Mouse (Mus musculus) brain, embryonic 14.5 days (tissue): ENCODE measurements around the gene Ubr4. TPM values are rescaled to one million over a fixed set of nuclear protein-coding genes. Genes with fewer than 3 reads are reported as not detected.
A peak's percentile ranks its signal among the peaks of the same experiment; 100 is the strongest.

Experiments
- DNase-seq: peaks from one replicate; pipeline ENCODE4 v3.0.0-alpha.2; 2011; ENCODE audit warnings: low read depth
- CTCF ChIP-seq: fragments of 200-500 bp; IDR thresholded peaks from 2 replicates; pipeline ENCODE4 v1.5.1; 2012; ENCODE audit warnings: inconsistent platforms, mild to moderate bottlenecking, moderate library complexity, borderline replicate concordance; ENCODE audit not compliant: insufficient read depth, insufficient read length; ENCODE audit errors: extremely low read depth
- POLR2A ChIP-seq: fragments of 200-500 bp; IDR thresholded peaks from 2 replicates; pipeline ENCODE4 v1.6.1; 2012; ENCODE audit warnings: mild to moderate bottlenecking, inconsistent platforms, borderline replicate concordance; ENCODE audit not compliant: poor library complexity, insufficient read depth, insufficient read length, severe bottlenecking; ENCODE audit errors: extremely low read depth
- polyA plus RNA-seq: library from polyadenylated mRNA; depleted of rRNA; stranded (reverse); fragments of >200 nt; gene quantifications from 2 replicates; pipeline ENCODE4 v1.2.3, GENCODE M21; 2012

Ubr4 gene
- polyA plus RNA-seq, 1 experiment, result 228 TPM

DNA sequence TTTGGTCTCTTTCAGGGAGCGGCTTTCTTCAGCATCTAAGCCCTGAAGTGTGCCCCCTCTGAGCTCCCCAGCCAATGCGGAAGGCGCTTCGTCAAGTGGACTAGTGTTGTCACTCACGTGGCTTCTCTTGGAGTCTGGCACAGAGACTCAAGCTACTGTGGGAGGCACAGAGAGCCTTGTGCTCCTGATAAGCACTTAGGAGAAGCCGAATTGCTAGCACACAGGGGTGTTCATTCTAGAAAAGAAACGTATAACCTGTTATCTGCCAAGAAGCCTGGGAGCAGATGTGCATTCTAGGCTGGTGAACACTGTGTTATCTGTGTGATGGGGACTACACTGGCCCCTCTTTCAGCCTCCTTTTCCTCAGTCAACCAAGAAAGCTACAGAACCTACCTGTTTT, 16.9 kb upstream of the Ubr4 start:
- no peak for DNase-seq

DNA sequence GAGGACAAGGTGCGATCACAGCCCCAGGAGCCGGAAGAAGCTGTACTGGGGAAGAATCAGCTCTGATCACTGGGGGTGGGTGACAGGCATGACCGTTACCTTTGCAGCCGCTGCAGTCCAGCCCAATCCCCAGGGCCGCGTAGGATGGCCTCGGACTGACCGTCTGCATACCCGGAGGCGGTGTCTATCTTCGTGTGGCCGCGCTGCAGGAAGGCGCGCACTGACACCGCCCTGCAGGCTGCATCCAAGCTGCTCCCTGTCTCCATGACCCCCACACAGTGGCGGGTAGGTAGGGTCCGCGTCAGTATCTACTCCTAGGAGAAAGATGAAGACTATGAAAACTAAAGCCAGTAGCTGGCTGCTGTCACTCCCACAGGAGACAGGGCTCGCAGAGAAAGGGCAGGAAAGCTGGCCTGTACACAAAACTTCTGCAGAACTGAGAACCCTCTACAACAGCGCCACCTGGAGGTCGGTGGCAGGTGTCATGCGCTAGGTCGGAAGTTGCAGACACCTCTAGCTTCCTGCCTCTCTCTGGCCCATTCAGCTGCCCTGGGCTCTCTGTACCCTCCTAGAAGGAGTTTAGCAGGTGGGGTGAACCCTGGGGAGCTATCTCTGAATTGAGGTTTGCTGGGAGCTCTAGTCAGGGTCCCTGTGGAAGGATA, 15.5 kb upstream of the Ubr4 start:
- TF ChIP-seq CTCF, result peak; percentile 75
- no peak for TF ChIP-seq POLR2A
- peak; percentile 70 for DNase-seq

More for the DNA sequence above, 16.9 kb upstream of the Ubr4 start:
- no peak for TF ChIP-seq POLR2A
- no peak for TF ChIP-seq CTCF

DNA sequence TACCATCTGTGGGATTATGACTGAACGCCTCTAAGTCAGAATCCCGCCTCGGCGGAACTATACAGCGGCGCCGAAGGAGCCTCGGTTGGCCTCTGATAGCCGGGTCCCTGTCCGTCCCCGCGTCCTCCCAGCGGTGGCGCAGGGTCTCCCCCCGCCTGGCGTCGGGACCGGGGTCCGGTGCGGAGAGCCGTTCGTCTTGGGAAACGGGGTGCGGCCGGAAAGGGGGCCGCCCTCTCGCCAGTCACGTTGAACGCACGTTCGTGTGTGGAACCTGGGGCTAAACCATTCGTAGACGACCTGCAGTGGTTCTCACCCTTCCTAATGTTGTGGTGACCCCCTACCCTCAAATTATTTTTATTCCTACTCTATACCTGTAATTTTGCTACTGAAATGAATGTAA, 14.3 kb upstream of the Ubr4 start:
- TF ChIP-seq CTCF, result no peak
- TF ChIP-seq POLR2A, result no peak
- no peak for DNase-seq

DNA sequence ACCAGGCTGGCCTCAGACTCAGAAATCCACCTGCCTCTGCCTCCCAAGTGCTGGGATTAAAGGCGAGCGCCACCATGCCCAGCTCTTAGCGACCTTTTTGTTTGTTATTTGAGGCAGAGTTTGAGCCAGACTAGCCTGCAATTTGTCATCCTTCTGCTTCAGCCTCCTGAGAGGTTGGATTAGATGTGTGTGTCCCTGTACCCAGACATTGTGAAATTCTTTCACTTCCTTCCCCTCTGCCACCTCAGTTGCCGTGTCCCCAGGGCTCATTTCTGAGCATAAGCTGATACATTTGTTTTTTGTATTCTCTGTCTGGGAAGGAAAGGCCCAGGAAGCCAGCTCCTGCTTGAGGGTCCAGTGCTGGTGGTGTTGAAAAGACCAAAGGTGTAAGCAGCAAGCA, 11.6 kb upstream of the Ubr4 start:
- TF ChIP-seq CTCF, result no peak
- no peak for DNase-seq

DNA sequence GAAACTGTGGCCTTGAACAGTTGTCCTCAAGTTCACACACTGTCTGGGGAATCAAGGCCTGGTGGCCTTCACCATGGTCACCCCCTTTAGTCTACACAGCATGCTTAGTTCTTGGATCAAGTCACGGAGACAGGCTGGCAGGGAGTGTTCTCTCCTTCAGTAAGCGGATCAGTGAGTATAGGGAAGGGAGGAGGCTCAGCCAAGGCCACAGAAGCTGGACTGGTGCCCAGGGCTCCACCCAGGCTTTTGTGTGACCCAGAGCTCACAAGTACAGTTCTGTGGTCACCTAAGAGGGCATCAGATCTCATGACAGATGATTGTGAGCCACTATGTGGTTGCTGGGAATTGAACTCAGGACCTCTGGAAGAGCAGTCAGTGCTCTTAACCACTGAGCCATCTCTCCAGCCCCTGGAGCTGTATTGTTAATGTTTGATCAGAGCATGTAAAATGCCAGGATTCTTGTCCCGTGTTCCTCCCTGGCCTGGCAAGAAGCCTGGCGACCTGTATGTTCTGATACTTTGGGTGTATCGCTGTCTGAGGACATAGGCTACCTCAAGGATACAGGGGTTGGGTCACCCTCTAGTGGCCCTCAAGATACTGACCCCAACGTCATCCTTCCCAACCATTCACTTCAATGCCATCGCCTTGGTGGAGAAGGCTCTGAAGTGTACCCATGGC, 10.7 kb upstream of the Ubr4 start:
- DNase-seq, result no peak
- TF ChIP-seq POLR2A, result no peak
- no peak for TF ChIP-seq CTCF

DNA sequence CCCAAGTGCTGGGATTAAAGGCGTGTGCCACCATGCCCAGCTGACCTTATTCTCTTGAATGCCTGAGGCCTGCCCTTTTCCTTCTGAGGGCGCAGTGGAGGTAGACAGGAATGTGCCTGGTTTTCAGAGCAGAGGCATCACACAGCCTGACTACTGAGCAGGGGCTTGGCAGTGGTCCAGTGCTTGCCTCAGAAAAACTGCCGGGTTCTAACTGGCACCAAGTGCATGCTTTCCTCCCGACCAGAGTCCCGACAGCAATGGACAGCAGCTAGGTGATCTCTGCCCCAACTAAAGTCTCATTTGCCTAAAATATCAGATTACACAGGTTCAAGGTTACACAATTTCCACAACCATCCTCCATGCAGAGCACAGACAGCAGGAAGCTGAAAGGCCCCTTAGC, 8.7 kb upstream of the Ubr4 start:
- peak; percentile 38 for DNase-seq
- TF ChIP-seq POLR2A, result no peak
- TF ChIP-seq CTCF, result no peak

DNA sequence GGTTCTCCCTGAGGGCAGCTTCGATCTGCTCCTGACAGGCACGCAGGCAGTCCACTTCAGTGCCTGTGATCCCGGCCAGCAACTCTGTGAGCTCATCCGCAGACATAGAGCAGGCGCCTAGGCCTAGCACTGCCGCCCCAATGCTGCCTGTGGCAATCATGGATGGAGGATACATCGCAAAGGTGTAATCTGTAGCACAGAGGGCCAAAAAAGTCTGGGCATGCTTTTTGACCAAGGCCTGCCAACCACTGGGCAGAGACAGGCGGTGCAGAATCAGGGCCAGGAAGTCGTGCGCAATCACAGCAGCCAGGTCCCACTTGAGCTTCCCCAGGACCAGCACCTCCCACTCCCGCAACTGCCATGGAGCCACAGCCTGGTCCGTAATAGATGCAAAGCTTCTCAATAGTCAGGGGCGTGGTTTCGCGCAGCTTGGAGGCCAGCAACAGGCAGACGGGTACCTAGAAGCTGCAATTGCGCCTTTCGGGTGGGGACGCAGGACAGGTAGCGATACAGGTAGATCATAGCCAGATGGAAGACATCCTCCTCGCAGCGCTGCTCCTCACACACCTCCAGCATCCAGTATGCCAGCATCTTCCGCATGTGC, 6.9 kb upstream of the Ubr4 start:
- DNase-seq, result no peak
- TF ChIP-seq CTCF (no peak), POLR2A (no peak)

DNA sequence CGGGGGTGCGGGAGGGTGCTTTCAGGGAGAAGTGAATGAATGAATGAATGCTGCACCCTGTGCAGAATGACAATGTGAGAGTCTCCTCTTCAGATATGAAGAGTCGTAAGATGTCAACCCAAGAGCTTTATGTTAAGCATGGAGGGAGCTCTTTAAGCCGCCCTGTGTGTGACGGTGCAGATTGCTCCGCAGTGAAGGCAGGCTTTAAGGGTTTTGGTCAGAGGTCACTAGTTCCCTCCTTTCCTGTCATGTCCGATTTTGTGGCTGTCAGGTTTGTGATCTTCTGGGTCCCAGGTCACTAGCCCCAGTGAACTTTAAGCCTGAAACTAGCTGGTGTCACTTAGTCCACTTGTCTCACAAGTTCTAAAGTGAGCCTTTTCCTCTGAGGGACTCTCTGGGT, 423 bp downstream of the Ubr4 start:
- DNase-seq, result no peak
- TF ChIP-seq POLR2A, result no peak
- TF ChIP-seq CTCF, result no peak

DNA sequence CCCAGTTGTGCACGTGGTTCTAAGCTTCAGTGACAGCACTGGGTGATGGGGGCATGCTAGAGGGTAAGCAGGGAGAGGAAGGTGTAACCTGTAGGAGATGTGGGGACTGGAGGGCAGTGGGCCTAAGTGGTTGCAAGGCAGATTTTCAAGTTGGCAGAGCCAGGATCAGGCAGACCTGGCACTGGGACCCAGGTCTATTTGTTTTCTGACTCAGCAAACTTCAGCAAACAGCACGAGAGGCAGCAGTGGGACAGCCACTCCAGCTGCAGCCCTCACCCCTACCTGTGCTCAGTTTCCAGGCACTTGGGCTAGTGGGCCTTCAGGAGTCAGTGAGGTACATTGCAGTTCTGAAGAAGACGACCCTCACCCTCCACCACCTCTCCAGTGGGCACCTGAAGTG, 4.8 kb downstream of the Ubr4 start:
- DNase-seq, result no peak
- TF ChIP-seq POLR2A, result no peak
- TF ChIP-seq CTCF, result no peak

DNA sequence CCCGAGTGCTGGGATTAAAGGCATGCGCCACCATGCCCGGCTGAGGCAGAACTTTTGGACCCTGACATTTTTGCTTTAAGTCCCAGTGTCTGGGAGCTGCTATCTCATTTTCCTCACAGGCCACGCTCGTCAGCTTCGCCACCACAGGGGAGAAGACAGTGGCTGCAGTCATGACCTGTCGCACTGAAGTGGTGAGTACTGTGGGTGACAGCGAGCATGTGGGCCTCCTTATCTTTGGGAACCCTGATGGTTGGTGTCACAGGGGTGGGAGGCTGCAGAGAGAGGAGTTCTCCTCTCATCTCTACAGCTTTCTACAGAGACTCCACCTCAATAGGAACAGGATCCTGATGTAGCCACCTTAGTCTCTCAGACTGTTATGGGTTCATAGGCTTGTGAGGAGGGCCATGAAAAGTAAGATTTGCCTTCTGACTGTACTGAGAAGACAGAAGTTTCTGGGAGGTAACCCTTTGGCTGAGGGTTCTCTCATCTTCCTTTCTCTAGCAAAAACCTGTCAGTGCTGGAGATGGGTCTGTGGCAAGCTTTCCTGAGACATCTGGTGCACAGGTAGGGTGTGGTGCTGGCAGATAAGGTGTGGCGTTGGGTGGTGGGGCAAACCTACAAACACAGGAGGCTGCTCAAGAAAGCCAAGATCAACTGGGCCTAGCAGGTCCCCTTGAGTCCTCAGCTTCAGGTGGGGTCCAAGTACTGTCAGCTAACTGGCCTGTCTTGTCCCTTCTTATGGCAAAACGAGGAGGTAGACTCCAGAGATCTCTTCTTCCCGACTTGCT, 8.5 kb downstream of the Ubr4 start:
- TF ChIP-seq CTCF (no peak), POLR2A (no peak)
- no peak for DNase-seq

DNA sequence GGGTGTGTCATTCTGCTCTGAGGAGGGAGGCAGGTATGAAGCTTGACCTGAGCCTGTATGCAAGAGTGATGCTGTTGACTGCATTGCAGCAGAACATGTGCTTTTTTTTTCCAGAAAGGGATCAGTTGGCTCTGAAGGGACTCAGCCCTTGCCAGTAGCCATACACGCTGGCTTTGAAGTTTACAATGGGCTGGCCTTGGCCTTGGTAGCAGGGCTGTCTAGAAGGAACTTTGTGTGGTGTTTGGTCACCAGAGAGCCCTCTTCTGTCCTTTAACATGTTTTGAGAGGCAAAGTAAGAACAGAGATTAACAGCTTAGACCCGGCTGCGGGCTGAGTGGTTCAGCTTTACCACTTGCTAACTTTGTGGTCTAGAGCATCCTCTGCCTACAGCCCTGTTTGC, 14.9 kb downstream of the Ubr4 start:
- TF ChIP-seq CTCF, result no peak
- TF ChIP-seq POLR2A, result no peak
- no peak for DNase-seq
